ENCODE assay signal across 8 mouse cellular contexts in genomic region chr8:84635397-84636050, GRCm38 (mm10). TPM values are rescaled to one million over a fixed set of nuclear protein-coding genes. Genes with fewer than 3 reads are reported as not detected.
A peak's percentile ranks its signal among the peaks of the same experiment; 100 is the strongest.
DNase-seq lines count a peak whose midpoint lies in the region; ATAC-seq and TF ChIP-seq lines count a peak whose summit lies in the region.

No protein-coding gene starts in this region.

- H3K4me3 ChIP-seq in kidney, postnatal 0 days (replicated peaks; ENCODE audit: low read depth, low read length), result no peak overlapping the region
- no peak overlapping the region for H3K4me3 ChIP-seq in embryonic facial prominence, embryonic 13.5 days
- H3K4me3 ChIP-seq in hindbrain, embryonic 11.5 days (ENCODE audit: low read depth, low read length), result no peak overlapping the region
- H3K4me3 ChIP-seq in midbrain, embryonic 14.5 days (replicated peaks; ENCODE audit: low read depth, low read length), result no peak overlapping the region

- H3K9me3 ChIP-seq in kidney, postnatal 0 days (replicated peaks; ENCODE audit: low read length), result no peaks in the 10 kb centered on the region
- H3K9me3 ChIP-seq in embryonic facial prominence, embryonic 13.5 days, result no peaks in the 10 kb centered on the region
- H3K9me3 ChIP-seq in hindbrain, embryonic 11.5 days (ENCODE audit: control insufficient read depth, low read length), result no peaks in the 10 kb centered on the region
- no peaks in the 10 kb centered on the region for H3K9me3 ChIP-seq in midbrain, embryonic 14.5 days (ENCODE audit: control insufficient read depth, low read length)

- no peak for TF ChIP-seq CTCF in kidney, postnatal 0 days (IDR thresholded peaks at IDR 0.05; ENCODE audit: low read depth)

- H3K36me3 ChIP-seq in kidney, postnatal 0 days (ENCODE audit: insufficient read depth, low read length), result no peaks in the 10 kb centered on the region
- H3K36me3 ChIP-seq in embryonic facial prominence, embryonic 13.5 days, result no peaks in the 10 kb centered on the region
- H3K36me3 ChIP-seq in hindbrain, embryonic 11.5 days (ENCODE audit: control insufficient read depth, insufficient read depth, low read length), result no peaks in the 10 kb centered on the region
- H3K36me3 ChIP-seq in midbrain, embryonic 14.5 days (ENCODE audit: control insufficient read depth, insufficient read depth, low read length), result peaks cover 23% of the 10 kb centered on the region

- H3K27ac ChIP-seq in kidney, postnatal 0 days, result peak overlapping the region; percentile 67
- peak overlapping the region; percentile 39; the same call in 1 of the 2 replicates for H3K27ac ChIP-seq in embryonic facial prominence, embryonic 13.5 days
- H3K27ac ChIP-seq in hindbrain, embryonic 11.5 days (ENCODE audit: low read depth, low read length), result peak overlapping the region; percentile 91
- H3K27ac ChIP-seq in midbrain, embryonic 14.5 days (replicated peaks; ENCODE audit: low read depth, low read length), result peak overlapping the region; percentile 86

- no peak for ATAC-seq in kidney, postnatal 0 days (replicated peaks; ENCODE audit: low FRiP score, low read depth)
- ATAC-seq in embryonic facial prominence, embryonic 13.5 days (ENCODE audit: insufficient number of reproducible peaks, insufficient read depth, low FRiP score, low TSS enrichment, low read depth), result no peak
- ATAC-seq in hindbrain, embryonic 11.5 days (ENCODE audit: low FRiP score), result no peak
- no peak for ATAC-seq in midbrain, embryonic 14.5 days (ENCODE audit: low FRiP score, low TSS enrichment)

- no peaks in the 10 kb centered on the region; the same call in 1 of the 2 replicates for H3K4me1 ChIP-seq in kidney, postnatal 0 days (replicated peaks; ENCODE audit: insufficient read depth, low read length)
- H3K4me1 ChIP-seq in embryonic facial prominence, embryonic 13.5 days, result peaks cover 38% of the 10 kb centered on the region
- H3K4me1 ChIP-seq in hindbrain, embryonic 11.5 days (replicated peaks; ENCODE audit: control insufficient read depth, insufficient read depth, low read length), result peaks cover 6% of the 10 kb centered on the region
- H3K4me1 ChIP-seq in midbrain, embryonic 14.5 days (ENCODE audit: control insufficient read depth, insufficient read depth, low read length), result peaks cover 23% of the 10 kb centered on the region

- H3K27me3 ChIP-seq in kidney, postnatal 0 days (ENCODE audit: insufficient read depth, low read length), result no peaks in the 10 kb centered on the region
- no peaks in the 10 kb centered on the region for H3K27me3 ChIP-seq in embryonic facial prominence, embryonic 13.5 days
- no peaks in the 10 kb centered on the region for H3K27me3 ChIP-seq in hindbrain, embryonic 11.5 days (ENCODE audit: control insufficient read depth, insufficient read depth, low read length)
- no peaks in the 10 kb centered on the region for H3K27me3 ChIP-seq in midbrain, embryonic 14.5 days (ENCODE audit: control insufficient read depth, insufficient read depth, low read length)

- H3K9ac ChIP-seq in kidney, postnatal 0 days (ENCODE audit: low read depth, low read length), result no peak overlapping the region
- H3K9ac ChIP-seq in embryonic facial prominence, embryonic 13.5 days, result peak overlapping the region; percentile 0; the same call in 1 of the 2 replicates
- H3K9ac ChIP-seq in hindbrain, embryonic 11.5 days (ENCODE audit: low read depth, low read length), result peak overlapping the region; percentile 55; the same call in 1 of the 2 replicates
- H3K9ac ChIP-seq in midbrain, embryonic 14.5 days (replicated peaks; ENCODE audit: low read length), result peak overlapping the region; percentile 45; the same call in 1 of the 2 replicates

- no peak for DNase-seq in kidney, postnatal 0 days (ENCODE audit: low spot score)
- no peak for DNase-seq in kidney, postnatal 25 days
- no peak for DNase-seq in hindbrain, embryonic 11.5 days (ENCODE audit: low spot score)
- no peak for DNase-seq in midbrain, embryonic 14.5 days
- DNase-seq in frontal cortex, postnatal 10 days (ENCODE audit: low spot score in 2 of 2), result no peak
- no peak for DNase-seq in gastrocnemius, adult 18-20 months (ENCODE audit: low spot score)
- no peak for DNase-seq in thymus, postnatal 10 days (ENCODE audit: low spot score in 2 of 2)

- H3K4me2 ChIP-seq in kidney, postnatal 0 days (ENCODE audit: low read length), result no peak overlapping the region
- no peak overlapping the region for H3K4me2 ChIP-seq in embryonic facial prominence, embryonic 13.5 days
- H3K4me2 ChIP-seq in hindbrain, embryonic 11.5 days (replicated peaks; ENCODE audit: low read depth, low read length), result no peak overlapping the region; the same call in 1 of the 2 replicates
- no peak overlapping the region for H3K4me2 ChIP-seq in midbrain, embryonic 14.5 days (ENCODE audit: low read length)

- WGBS in kidney, postnatal 0 days, result 63% methylated on average over 14 of the region's 14 CpGs
- WGBS in embryonic facial prominence, embryonic 13.5 days, result 67% methylated on average over 14 of the region's 14 CpGs
- WGBS in hindbrain, embryonic 11.5 days, result 56% methylated on average over 14 of the region's 14 CpGs
- WGBS in midbrain, embryonic 14.5 days, result 58% methylated on average over 14 of the region's 14 CpGs

RNA-seq across cellular contexts. Expression of gene Ier2, which starts 27.1 kb away (rescaled TPM):
- 77.4 and 83.8 TPM in 2 replicates for polyA plus RNA-seq in kidney, postnatal 0 days (2015; fragmentation: Nextera tagmentation; extraction: Ambion mirVana)
- 64.3 and 67.6 TPM in 2 replicates for polyA plus RNA-seq in embryonic facial prominence, embryonic 13.5 days (2015; fragmentation: Nextera tagmentation; extraction: Ambion mirVana)
- polyA plus RNA-seq in hindbrain, embryonic 11.5 days (2014; fragmentation: Nextera tagmentation; extraction: Ambion mirVana), result 60.5 and 61.5 TPM in 2 replicates
- polyA plus RNA-seq in midbrain, embryonic 14.5 days (2014; fragmentation: Nextera tagmentation; extraction: Ambion mirVana), result 15.5 and 16.0 TPM in 2 replicates
- total RNA-seq in gastrocnemius, adult 18-20 months (2021), result 1 to 10 TPM; 4.7 to 8.3 TPM

RNA-seq across cellular contexts. Expression of gene Trmt1, which starts 50.6 kb away (rescaled TPM):
- polyA plus RNA-seq in kidney, postnatal 0 days (2015; fragmentation: Nextera tagmentation; extraction: Ambion mirVana), result 55.3 and 56.1 TPM in 2 replicates
- polyA plus RNA-seq in embryonic facial prominence, embryonic 13.5 days (2015; fragmentation: Nextera tagmentation; extraction: Ambion mirVana), result 71.3 and 78.6 TPM in 2 replicates
- polyA plus RNA-seq in hindbrain, embryonic 11.5 days (2014; fragmentation: Nextera tagmentation; extraction: Ambion mirVana), result 47.9 and 51.1 TPM in 2 replicates
- polyA plus RNA-seq in midbrain, embryonic 14.5 days (2014; fragmentation: Nextera tagmentation; extraction: Ambion mirVana), result 56.9 and 59.6 TPM in 2 replicates
- 10 to 100 TPM; 47.0 to 51.4 TPM for total RNA-seq in gastrocnemius, adult 18-20 months (2021)

RNA-seq across cellular contexts. Expression of gene Nacc1, which starts 52.1 kb away (rescaled TPM):
- polyA plus RNA-seq in kidney, postnatal 0 days (2015; fragmentation: Nextera tagmentation; extraction: Ambion mirVana), result 15.9 and 16.1 TPM in 2 replicates
- polyA plus RNA-seq in embryonic facial prominence, embryonic 13.5 days (2015; fragmentation: Nextera tagmentation; extraction: Ambion mirVana), result 16.3 and 16.6 TPM in 2 replicates
- 19.7 and 20.5 TPM in 2 replicates for polyA plus RNA-seq in hindbrain, embryonic 11.5 days (2014; fragmentation: Nextera tagmentation; extraction: Ambion mirVana)
- 19.1 and 20.2 TPM in 2 replicates for polyA plus RNA-seq in midbrain, embryonic 14.5 days (2014; fragmentation: Nextera tagmentation; extraction: Ambion mirVana)
- total RNA-seq in gastrocnemius, adult 18-20 months (2021), result 10 to 100 TPM; 19.3 to 22.8 TPM

Comparison
In these comparisons a context has a peak if more than half of its experiments do, and no peak if none do; other contexts are left out.
1. H3K27ac ChIP-seq: peak in every context shown above with its lines; median percentile 91 in hindbrain, embryonic 11.5 days; 86 in midbrain, embryonic 14.5 days; 67 in kidney, postnatal 0 days; 39 in embryonic facial prominence, embryonic 13.5 days.